Mouse (Mus musculus) liver, embryonic 14.5 days (tissue): ENCODE data around the gene L3mbtl1.

Source experiments
- CTCF ChIP-seq: IDR thresholded peaks from 2 replicates; pipeline ENCODE4 v1.5.1; 2016; ENCODE audit warnings: antibody characterized with exemption, low read depth, control low read depth
- EP300 ChIP-seq: IDR thresholded peaks from 2 replicates; pipeline ENCODE4 v1.6.1; 2016; ENCODE audit warnings: antibody characterized with exemption, low read depth

DNA sequence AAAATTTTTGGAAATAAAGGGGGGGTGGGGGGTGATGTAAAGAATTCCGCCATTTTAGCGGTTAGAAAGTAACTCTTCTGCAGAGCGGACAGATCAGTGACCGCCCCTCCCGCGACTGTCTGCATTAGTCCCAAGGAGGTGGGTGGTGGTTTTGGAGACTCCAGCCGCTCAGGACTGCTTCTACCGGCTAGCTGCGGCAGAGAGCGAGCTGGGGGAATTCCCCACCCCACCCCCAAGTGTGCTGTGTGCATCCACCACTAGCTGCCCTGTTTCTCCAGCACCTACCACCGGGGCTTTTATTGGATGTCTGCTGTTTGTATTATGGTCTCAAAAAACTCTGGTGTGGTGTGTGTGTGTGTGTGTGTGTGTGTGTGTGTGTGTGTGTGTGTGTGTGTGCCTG lies 659 bp downstream of the L3mbtl1 start:
- TF ChIP-seq CTCF (no peak), EP300 (no peak)
